15 mouse cellular contexts compared by ENCODE assay signal in genomic region chr16:95820013-95820412, GRCm38 (mm10).
DNase-seq lines count a peak whose midpoint lies in the region; ATAC-seq lines count a peak whose summit lies in the region.
"Had no signal": no experiment of that assay in that cellular context is flagged by ENCODE, and none has a peak within 500 bp of the region (broad histone marks: within the 10 kb centered on the region; RNA-seq: fewer than 3 reads in every experiment).

No protein-coding gene starts in this region.

- no peak for ATAC-seq in forebrain, embryonic 15.5 days (replicated peaks)
- no peak for ATAC-seq in forebrain, embryonic 16.5 days

- H3K9me3 ChIP-seq in forebrain, embryonic 15.5 days, result no peaks in the 10 kb centered on the region
- peaks cover 4% of the 10 kb centered on the region for H3K9me3 ChIP-seq in forebrain, embryonic 16.5 days (ENCODE audit: control insufficient read depth, low read length)
- H3K9me3 ChIP-seq: embryonic facial prominence, embryonic 15.5 days had no signal

- no peak overlapping the region for H3K4me3 ChIP-seq in forebrain, embryonic 15.5 days
- H3K4me3 ChIP-seq in forebrain, embryonic 16.5 days (replicated peaks; ENCODE audit: low read length), result no peak overlapping the region
- H3K4me3 ChIP-seq: embryonic facial prominence, embryonic 15.5 days; layer of hippocampus, adult 2 months had no signal

- H3K9ac ChIP-seq in forebrain, embryonic 15.5 days (replicated peaks), result no peak overlapping the region
- no peak overlapping the region for H3K9ac ChIP-seq in forebrain, embryonic 16.5 days (replicated peaks; ENCODE audit: low read depth, low read length)
- H3K9ac ChIP-seq: embryonic facial prominence, embryonic 15.5 days had no signal

- H3K36me3 ChIP-seq in forebrain, embryonic 15.5 days, result no peaks in the 10 kb centered on the region
- H3K36me3 ChIP-seq in forebrain, embryonic 16.5 days (ENCODE audit: control insufficient read depth, insufficient read depth), result no peaks in the 10 kb centered on the region
- H3K36me3 ChIP-seq: embryonic facial prominence, embryonic 15.5 days had no signal

- H3K4me1 ChIP-seq in forebrain, embryonic 15.5 days, result peaks cover 3% of the 10 kb centered on the region
- H3K4me1 ChIP-seq in forebrain, embryonic 16.5 days (replicated peaks; ENCODE audit: control insufficient read depth, insufficient read depth, low read length), result peaks cover 2% of the 10 kb centered on the region

- H3K27ac ChIP-seq in forebrain, embryonic 15.5 days (replicated peaks), result no peak overlapping the region
- H3K27ac ChIP-seq in forebrain, embryonic 16.5 days (ENCODE audit: low read length), result no peak overlapping the region
- H3K27ac ChIP-seq: embryonic facial prominence, embryonic 15.5 days; layer of hippocampus, adult 2 months had no signal

- DNase-seq in A20 (ENCODE audit: low read depth, low spot score), result peak; percentile 20
- DNase-seq in T-cell, adult 2 months (ENCODE audit: low spot score), result peak; percentile 60
- DNase-seq in liver, result peak; percentile 47
- peak; percentile 67 for DNase-seq in naive thymus-derived CD4-positive, alpha-beta T cell, adult 2 months (ENCODE audit: low read depth)
- DNase-seq in gastrocnemius, postnatal 10 days, result no peak
- DNase-seq: cerebellum, postnatal 25 days; heart, adult 18-20 months; kidney, adult 18-20 months; left cerebral cortex, postnatal 4 days; spleen, adult 18-20 months; thymus, adult 18-20 months had no signal

- no peak overlapping the region for H3K4me2 ChIP-seq in forebrain, embryonic 15.5 days (replicated peaks)
- no peak overlapping the region for H3K4me2 ChIP-seq in forebrain, embryonic 16.5 days (ENCODE audit: low read length)
- H3K4me2 ChIP-seq: embryonic facial prominence, embryonic 15.5 days had no signal

- WGBS in forebrain, embryonic 15.5 days, result 72% methylated on average over 1 of the region's 1 CpGs
- 71% methylated on average over 1 of the region's 1 CpGs for WGBS in forebrain, embryonic 16.5 days

- no peaks in the 10 kb centered on the region for H3K27me3 ChIP-seq in forebrain, embryonic 15.5 days
- H3K27me3 ChIP-seq in forebrain, embryonic 16.5 days (replicated peaks; ENCODE audit: control insufficient read depth, insufficient read depth, low read length), result no peaks in the 10 kb centered on the region
